Mouse (Mus musculus) T-helper 17 cell (primary cell): Measurements from ENCODE around the gene Ube4b.
"Not testable (repeated sequence)": the region's sequence is repeated elsewhere in the genome, so short reads cannot be mapped to it uniquely, and the experiment has no call there.

Experiments used
- in situ Hi-C, 2 experiments: fragments of 300-600 bp; cut with MboI, MseI; formaldehyde crosslinking; loops; 1 replicate in 1 of 2; 2 replicates in 1 of 2; pipeline ENCODE4 v1.15.1; 2025; ENCODE audit warnings: high pct_unique_total_duplicates in 2 of 2

Gene Ube4b

GRCm38 (mm10) chr4:149426325-149427199, at the start of gene Ube4b:
Gene Ube4b (minus strand): TSS chr4:149426749.
- in situ Hi-C loops: no loop called here

- in situ Hi-C loops: no loop called here
These were observed 48.5 kb upstream of the Ube4b start for GRCm38 (mm10) chr4:149475096-149475495.

GRCm38 (mm10) chr4:149469557-149469956, 43.0 kb upstream of the Ube4b start:
- in situ Hi-C loops: no loop called here

- in situ Hi-C loops: no loop called here
These were observed 36.9 kb upstream of the Ube4b start for GRCm38 (mm10) chr4:149463435-149463950.

GRCm38 (mm10) chr4:149462305-149462971, 35.9 kb upstream of the Ube4b start:
- in situ Hi-C loops: no loop called here

- in situ Hi-C loops: no loop called here
These were observed 35.2 kb upstream of the Ube4b start for GRCm38 (mm10) chr4:149461579-149462304.

- in situ Hi-C loops: not testable (repeated sequence)
These were observed 33.9 kb upstream of the Ube4b start for GRCm38 (mm10) chr4:149460475-149460874.

DNA sequence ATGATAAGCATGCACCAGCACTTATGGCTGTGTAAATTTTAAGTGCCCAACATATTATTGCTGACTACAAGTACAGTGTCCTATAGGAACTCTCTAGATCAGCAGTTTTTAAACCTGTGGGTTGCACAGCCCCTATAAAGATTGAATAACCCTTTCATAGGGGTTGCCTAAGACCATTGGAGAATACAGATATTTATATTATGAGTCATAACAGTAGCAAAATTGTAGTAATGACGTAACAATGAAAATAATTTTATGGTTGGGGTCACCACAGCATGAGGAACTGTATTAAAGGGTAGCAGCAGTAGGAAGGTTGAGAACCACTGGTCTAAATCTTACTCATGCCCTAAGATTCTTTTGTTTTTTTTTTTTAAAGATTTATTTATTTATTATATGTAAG, 32.9 kb upstream of the Ube4b start:
- in situ Hi-C loops: loop anchor here (5.0 kb wide), 1 partner anchor 88 kb away; no protein-coding TSS in a partner anchor

GRCm38 (mm10) chr4:149458526-149458925, 32.0 kb upstream of the Ube4b start:
- in situ Hi-C loops: loop anchor here (5.0 kb wide), 1 partner anchor 89 kb away; no protein-coding TSS in a partner anchor

GRCm38 (mm10) chr4:149457831-149458430, 31.4 kb upstream of the Ube4b start:
- in situ Hi-C loops: loop anchor here (5.0 kb wide), 1 partner anchor 89 kb away; no protein-coding TSS in a partner anchor

GRCm38 (mm10) chr4:149457163-149457562, 30.6 kb upstream of the Ube4b start:
- in situ Hi-C loops: loop anchor here (5.0 kb wide), 1 partner anchor 90 kb away; no protein-coding TSS in a partner anchor

DNA sequence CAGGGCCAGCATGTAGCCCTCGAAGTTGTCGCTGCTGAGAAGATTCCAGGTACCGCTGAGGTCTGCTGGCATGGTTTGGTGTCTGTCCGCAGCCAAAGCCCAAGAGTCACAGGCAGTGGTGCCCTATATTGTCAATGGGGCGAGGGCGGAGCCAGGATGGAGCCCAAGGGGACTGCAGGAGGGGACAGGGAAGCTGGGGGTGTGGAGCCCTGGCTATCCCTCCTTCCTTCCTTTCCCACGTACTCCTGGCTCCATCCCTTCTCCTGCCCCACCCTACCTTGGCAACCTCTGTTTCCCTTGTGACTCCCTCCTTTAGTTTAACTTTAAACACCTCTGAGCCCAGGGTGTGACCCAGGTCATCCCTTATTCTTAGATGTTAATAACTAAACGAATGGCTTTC, 28.3 kb upstream of the Ube4b start, which contains the start of gene Rbp7:
TSS of gene Rbp7 (minus strand) at position 100 of the 400 bp plus-strand sequence.
- in situ Hi-C loops: loop anchor here (5.0 kb wide), 1 partner anchor 92 kb away; no protein-coding TSS in a partner anchor

GRCm38 (mm10) chr4:149454263-149454662, 27.7 kb upstream of the Ube4b start:
- in situ Hi-C loops: no loop called here

DNA sequence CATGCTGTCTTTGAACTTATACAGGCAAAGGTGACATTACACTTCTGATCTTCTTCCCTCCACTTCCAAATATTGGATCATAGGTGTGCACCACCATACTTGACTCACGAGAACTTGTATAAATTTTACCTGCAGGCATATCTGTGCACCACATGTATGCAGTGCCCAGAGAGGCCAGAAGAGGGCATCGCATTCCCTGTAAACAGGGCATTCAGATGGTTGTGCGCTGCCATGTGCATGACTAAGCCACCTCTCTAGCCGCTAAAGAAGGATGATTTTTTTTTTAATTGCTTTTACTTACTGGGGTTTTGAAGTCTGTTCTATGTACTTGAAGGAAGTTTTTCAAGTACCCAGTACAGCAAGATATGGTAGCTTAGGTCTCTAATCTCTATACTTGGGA, 27.1 kb upstream of the Ube4b start:
- in situ Hi-C loops: no loop called here

DNA sequence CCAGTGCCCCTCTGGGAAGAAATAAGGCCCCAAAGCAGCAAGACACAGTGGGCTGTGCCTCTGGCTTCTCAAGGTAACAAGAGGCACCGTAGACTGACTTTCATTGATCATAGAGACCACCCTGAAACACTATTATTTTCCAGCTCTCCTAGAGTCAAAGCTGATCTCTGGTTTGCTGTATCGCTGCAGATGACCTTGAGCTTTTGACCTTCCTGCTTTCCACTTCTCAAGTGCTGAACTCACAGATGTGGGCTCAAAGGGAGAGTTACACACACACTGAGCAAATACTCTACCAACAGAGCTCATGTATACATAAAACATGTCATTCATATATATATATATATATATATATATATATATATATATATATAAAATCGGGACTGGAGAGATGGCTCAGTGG, 24.1 kb upstream of the Ube4b start:
- in situ Hi-C loops: no loop called here

DNA sequence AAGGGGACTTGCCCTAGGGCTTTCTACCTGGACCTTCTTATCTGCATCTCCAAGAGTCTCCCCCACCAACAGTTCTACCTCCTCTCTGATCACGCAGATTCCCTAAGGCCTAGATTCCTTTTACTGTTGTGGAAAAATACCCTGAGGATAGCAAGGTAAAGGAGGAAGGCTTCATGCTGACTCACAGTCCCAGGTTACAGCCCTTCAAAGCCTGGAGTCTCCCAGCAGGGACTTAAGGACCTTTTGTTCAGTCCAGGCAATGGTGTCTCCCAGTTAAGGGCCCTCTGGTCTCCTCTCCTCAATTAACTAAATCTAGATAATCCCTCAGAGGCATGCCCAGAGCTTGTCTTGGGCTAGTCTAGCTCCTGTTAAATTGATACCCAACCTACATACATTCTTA, 19.8 kb upstream of the Ube4b start:
- in situ Hi-C loops: loop anchor here in 1 of 2 experiments (5.0 kb wide), 1 partner anchor 71 kb away; the partner anchor contains the start of gene Ctnnbip1

GRCm38 (mm10) chr4:149445868-149446267, 19.3 kb upstream of the Ube4b start:
- in situ Hi-C loops: loop anchor here in 1 of 2 experiments (5.0 kb wide), 1 partner anchor 71 kb away; the partner anchor contains the start of gene Ctnnbip1

- in situ Hi-C loops: loop anchor here in 1 of 2 experiments (5.0 kb wide), 1 partner anchor 72 kb away; the partner anchor contains the start of gene Ctnnbip1
These were observed 18.6 kb upstream of the Ube4b start for GRCm38 (mm10) chr4:149444964-149445701.

DNA sequence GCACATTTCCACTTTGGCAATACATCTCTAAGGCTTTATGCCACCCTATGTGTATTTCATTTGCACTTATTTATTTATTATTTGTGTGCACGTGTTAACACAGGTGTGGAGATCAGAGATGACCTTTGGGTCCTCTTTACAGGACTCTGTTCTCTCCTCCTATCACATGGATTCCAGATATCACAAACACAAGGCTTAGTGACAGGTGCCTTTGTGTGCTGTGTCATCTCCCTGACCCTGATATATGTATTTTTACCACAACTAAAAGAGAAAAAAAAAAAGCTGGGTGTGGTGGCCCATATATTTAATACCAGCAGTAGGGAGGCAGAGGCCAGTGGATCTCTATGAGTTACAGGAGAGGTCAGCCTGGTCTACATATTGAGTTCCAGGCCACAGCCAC, 17.9 kb upstream of the Ube4b start:
- in situ Hi-C loops: no loop called here

DNA sequence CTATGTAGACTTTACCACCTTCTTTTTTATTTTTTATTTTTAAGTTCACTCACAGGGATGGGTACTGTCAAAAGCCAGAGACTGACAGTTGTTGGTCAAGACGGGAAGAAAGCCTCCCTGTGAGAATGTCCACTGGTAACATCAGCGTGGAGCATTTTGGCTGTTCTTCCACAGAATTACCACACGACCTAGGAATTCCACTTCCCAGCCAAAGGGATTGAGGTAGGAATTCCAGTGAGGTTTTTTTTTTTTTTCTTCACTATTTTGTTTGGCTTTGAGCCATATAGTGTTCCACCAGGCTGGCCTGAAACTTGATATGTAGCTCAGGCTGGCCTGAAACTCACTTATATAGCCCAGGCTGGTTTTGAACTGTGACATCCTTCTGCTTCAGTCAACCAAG, 15.9 kb upstream of the Ube4b start:
- in situ Hi-C loops: no loop called here
